Mouse (Mus musculus) gastrocnemius, adult 2 months (tissue): ENCODE data around the gene Man1a. TPM values are rescaled to one million over a fixed set of nuclear protein-coding genes. Genes with fewer than 3 reads are reported as not detected.
A peak's percentile ranks its signal among the peaks of the same experiment; 100 is the strongest.

ENCODE experiments used
- DNase-seq: peaks from one replicate; pipeline ENCODE4 v3.0.0; 2022
- H3K27ac ChIP-seq: fragments of 200-600 bp; 2 replicates; pipeline ENCODE4 v1.8.1; 2022; ENCODE audit warnings: mild to moderate bottlenecking
- H3K4me3 ChIP-seq: fragments of 200-600 bp; 2 replicates; pipeline ENCODE4 v1.8.1; 2022; ENCODE audit warnings: mild to moderate bottlenecking, moderate library complexity
- CTCF ChIP-seq: fragments of 200-600 bp; IDR thresholded peaks from 2 replicates; pipeline ENCODE4 v1.8.1; 2022; ENCODE audit warnings: antibody characterized with exemption, mild to moderate bottlenecking, moderate library complexity
- intact Hi-C: fragments of 180-260 bp; cut with DNase I; formaldehyde crosslinking; loops from one replicate; pipeline ENCODE4 v1.15.1; 2025
- total RNA-seq, 2 experiments: library from RNA; stranded (reverse); gene quantifications; 2 replicates each; pipeline ENCODE4 v1.2.3; 2021

Gene Man1a
- total RNA-seq, 2 experiments from 2014 or later = 8.4 to 10.4 TPM

DNA sequence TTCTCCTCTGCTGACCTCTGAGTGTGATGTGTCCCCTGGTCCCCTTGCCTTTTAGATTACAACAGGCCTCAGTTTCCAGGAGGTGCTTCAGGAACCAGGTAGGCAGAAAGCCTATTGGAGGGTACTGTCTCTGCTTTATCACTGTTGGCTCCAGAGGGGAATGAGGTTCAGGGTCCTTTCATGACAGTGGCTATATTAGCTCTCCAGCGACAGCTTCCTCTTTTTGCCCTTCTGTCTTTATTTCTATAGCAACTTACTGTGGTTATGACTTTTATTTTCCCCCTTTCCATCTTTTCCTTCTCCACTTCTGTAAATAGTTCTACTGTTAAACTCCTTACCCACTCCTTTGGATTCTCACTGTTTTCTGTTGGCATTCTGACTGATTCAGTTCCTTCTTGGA, 216.5 kb downstream of the Man1a start:
- intact Hi-C loops = no loop called here
- no peak for TF ChIP-seq CTCF
- DNase-seq = no peak
- Histone ChIP-seq H3K4me3 (no peak overlapping the region), H3K27ac (no peak overlapping the region)

DNA sequence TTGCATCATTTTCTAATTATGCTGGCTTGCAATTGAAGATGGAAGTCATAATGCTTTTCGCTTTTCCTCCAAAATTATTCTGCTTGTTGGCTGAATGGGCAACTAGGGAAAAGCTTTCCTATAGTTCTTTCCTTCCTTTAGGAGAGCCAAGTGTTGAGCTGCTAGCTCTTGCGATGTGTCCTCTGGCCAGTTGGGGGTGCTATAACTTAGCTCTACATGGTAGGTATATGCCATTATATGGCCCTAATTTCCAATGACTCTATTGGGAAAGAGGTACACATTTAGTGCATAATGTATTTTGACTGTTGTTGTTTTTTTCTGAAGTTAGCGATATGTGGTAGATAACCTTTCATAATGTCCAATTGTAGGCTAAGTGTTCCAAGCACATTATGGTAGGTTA, 217.2 kb downstream of the Man1a start:
- no peak for DNase-seq
- intact Hi-C loops = no loop called here
- no peak overlapping the region for H3K27ac ChIP-seq
- H3K4me3 ChIP-seq = no peak overlapping the region
- peak; percentile 26; the same call in 1 of the 2 replicates for TF ChIP-seq CTCF
